Mouse (Mus musculus): ENCODE measurements around the gene Utrn. TPM values are rescaled to one million over a fixed set of nuclear protein-coding genes. Genes with fewer than 3 reads are reported as not detected.

Utrn gene
- polyA plus RNA-seq, 1 experiment from 2014 or later, result 67.9 TPM

GRCm38 (mm10) chr10:12586825-12587224 is 282.3 kb downstream of the Utrn start:
- DNase-seq (no peak), ATAC-seq (ENCODE audit: insufficient read depth) (no peak)
- Histone ChIP-seq H3K36me3 (ENCODE audit: insufficient read depth) (no peaks in the 10 kb centered on the region), H3K4me1 (ENCODE audit: insufficient read depth) (no peaks in the 10 kb centered on the region), H3K4me2 (no peak overlapping the region), H3K27me3 (ENCODE audit: insufficient read depth, low read length) (no peaks in the 10 kb centered on the region), H3K4me3 (ENCODE audit: low read depth, low read length) (no peak overlapping the region), H3K9me3 (ENCODE audit: low read depth, low read length) (peaks cover 5% of the 10 kb centered on the region; the same call in 1 of the 2 replicates), H3K27ac (ENCODE audit: low read depth) (no peak overlapping the region), H3K9ac (no peak overlapping the region)
- WGBS, result 93% methylated on average over 2 of the region's 2 CpGs
- no peak for TF ChIP-seq CTCF (IDR thresholded peaks at IDR 0.05; ENCODE audit: low read depth)

- no peak overlapping the region for H3K9ac ChIP-seq
- DNase-seq (no peak), ATAC-seq (ENCODE audit: insufficient read depth) (no peak)
- peaks cover 5% of the 10 kb centered on the region; the same call in 1 of the 2 replicates for H3K9me3 ChIP-seq (ENCODE audit: low read depth, low read length)
- H3K4me1 ChIP-seq (ENCODE audit: insufficient read depth), result no peaks in the 10 kb centered on the region
- no peaks in the 10 kb centered on the region for H3K27me3 ChIP-seq (ENCODE audit: insufficient read depth, low read length)
- H3K27ac ChIP-seq (ENCODE audit: low read depth), result no peak overlapping the region
- H3K36me3 ChIP-seq (ENCODE audit: insufficient read depth), result no peaks in the 10 kb centered on the region
- WGBS, result 70% methylated on average over 1 of the region's 1 CpGs
- no peak overlapping the region for H3K4me3 ChIP-seq (ENCODE audit: low read depth, low read length)
- no peak overlapping the region for H3K4me2 ChIP-seq
- TF ChIP-seq CTCF (IDR thresholded peaks at IDR 0.05; ENCODE audit: low read depth), result no peak
Measured at GRCm38 (mm10) chr10:12586200-12586599, 283.0 kb downstream of the Utrn start.

GRCm38 (mm10) chr10:12583473-12583872 is 285.7 kb downstream of the Utrn start:
- Histone ChIP-seq H3K36me3 (ENCODE audit: insufficient read depth) (no peaks in the 10 kb centered on the region), H3K4me2 (no peak overlapping the region), H3K27me3 (ENCODE audit: insufficient read depth, low read length) (no peaks in the 10 kb centered on the region), H3K4me1 (ENCODE audit: insufficient read depth) (0 out of 2 replicates have a peak, but pooled peaks cover 3% of the 10 kb centered on the region), H3K9me3 (ENCODE audit: low read depth, low read length) (peaks cover 5% of the 10 kb centered on the region; the same call in 1 of the 2 replicates), H3K4me3 (ENCODE audit: low read depth, low read length) (no peak overlapping the region), H3K9ac (no peak overlapping the region), H3K27ac (ENCODE audit: low read depth) (no peak overlapping the region)
- 88% methylated on average over 3 of the region's 3 CpGs for WGBS
- no peak for ATAC-seq (ENCODE audit: insufficient read depth)
- DNase-seq, result no peak
- TF ChIP-seq CTCF (IDR thresholded peaks at IDR 0.05; ENCODE audit: low read depth), result peak; percentile 26; the same call in 1 of the 2 replicates

- no peaks in the 10 kb centered on the region for H3K36me3 ChIP-seq (ENCODE audit: insufficient read depth)
- H3K27me3 ChIP-seq (ENCODE audit: insufficient read depth, low read length), result no peaks in the 10 kb centered on the region
- H3K4me2 ChIP-seq, result no peak overlapping the region
- 13% methylated on average over 1 of the region's 1 CpGs for whole genome bisulfite sequencing
- ATAC-seq (ENCODE audit: insufficient read depth), result peak; percentile 93
- no peak overlapping the region for H3K27ac ChIP-seq (ENCODE audit: low read depth)
- no peak overlapping the region for H3K9ac ChIP-seq
- H3K4me1 ChIP-seq (ENCODE audit: insufficient read depth), result 0 out of 2 replicates have a peak, but pooled peaks cover 3% of the 10 kb centered on the region
- peak; percentile 70 for DNase-seq
- no peak for TF ChIP-seq CTCF (IDR thresholded peaks at IDR 0.05; ENCODE audit: low read depth)
- no peak overlapping the region for H3K4me3 ChIP-seq (ENCODE audit: low read depth, low read length)
- H3K9me3 ChIP-seq (ENCODE audit: low read depth, low read length), result peaks cover 5% of the 10 kb centered on the region; the same call in 1 of the 2 replicates
Measured at GRCm38 (mm10) chr10:12579048-12579447, 290.1 kb downstream of the Utrn start.

GRCm38 (mm10) chr10:12575849-12576435 is 293.2 kb downstream of the Utrn start:
- Histone ChIP-seq H3K4me3 (ENCODE audit: low read depth, low read length) (no peak overlapping the region), H3K27ac (ENCODE audit: low read depth) (no peak overlapping the region), H3K9me3 (ENCODE audit: low read depth, low read length) (no peaks in the 10 kb centered on the region), H3K27me3 (ENCODE audit: insufficient read depth, low read length) (no peaks in the 10 kb centered on the region), H3K4me1 (ENCODE audit: insufficient read depth) (0 out of 2 replicates have a peak, but pooled peaks cover 3% of the 10 kb centered on the region), H3K36me3 (ENCODE audit: insufficient read depth) (no peaks in the 10 kb centered on the region), H3K9ac (no peak overlapping the region), H3K4me2 (no peak overlapping the region)
- no peak for TF ChIP-seq CTCF (IDR thresholded peaks at IDR 0.05; ENCODE audit: low read depth)
- ATAC-seq (ENCODE audit: insufficient read depth) (no peak), DNase-seq (no peak)
- 88% methylated on average over 8 of the region's 8 CpGs for WGBS

GRCm38 (mm10) chr10:12574760-12575159 is 294.4 kb downstream of the Utrn start:
- 0 out of 2 replicates have a peak, but pooled peaks cover 3% of the 10 kb centered on the region for H3K4me1 ChIP-seq (ENCODE audit: insufficient read depth)
- no peak overlapping the region for H3K4me3 ChIP-seq (ENCODE audit: low read depth, low read length)
- H3K27ac ChIP-seq (ENCODE audit: low read depth), result no peak overlapping the region
- H3K9ac ChIP-seq, result no peak overlapping the region
- no peak for ATAC-seq (ENCODE audit: insufficient read depth)
- no peaks in the 10 kb centered on the region for H3K27me3 ChIP-seq (ENCODE audit: insufficient read depth, low read length)
- H3K9me3 ChIP-seq (ENCODE audit: low read depth, low read length), result no peaks in the 10 kb centered on the region
- 69% methylated on average over 10 of the region's 10 CpGs for WGBS
- H3K4me2 ChIP-seq, result no peak overlapping the region
- DNase-seq, result no peak
- TF ChIP-seq CTCF (IDR thresholded peaks at IDR 0.05; ENCODE audit: low read depth), result no peak
- no peaks in the 10 kb centered on the region for H3K36me3 ChIP-seq (ENCODE audit: insufficient read depth)

GRCm38 (mm10) chr10:12573601-12574000 is 295.6 kb downstream of the Utrn start:
- peak overlapping the region; percentile 10; the same call in 1 of the 2 replicates for H3K4me2 ChIP-seq
- DNase-seq (peak; percentile 72), ATAC-seq (ENCODE audit: insufficient read depth) (peak; percentile 81)
- no peaks in the 10 kb centered on the region for H3K4me1 ChIP-seq (ENCODE audit: insufficient read depth)
- no peak overlapping the region for H3K4me3 ChIP-seq (ENCODE audit: low read depth, low read length)
- no peak overlapping the region for H3K9ac ChIP-seq
- no peaks in the 10 kb centered on the region for H3K9me3 ChIP-seq (ENCODE audit: low read depth, low read length)
- no peaks in the 10 kb centered on the region for H3K36me3 ChIP-seq (ENCODE audit: insufficient read depth)
- peak overlapping the region; percentile 4; the same call in 1 of the 2 replicates for H3K27ac ChIP-seq (ENCODE audit: low read depth)
- no peaks in the 10 kb centered on the region for H3K27me3 ChIP-seq (ENCODE audit: insufficient read depth, low read length)
- WGBS, result 12% methylated on average over 5 of the region's 6 CpGs
- no peak for TF ChIP-seq CTCF (IDR thresholded peaks at IDR 0.05; ENCODE audit: low read depth)
